Mouse (Mus musculus) brain, embryonic 14.5 days (tissue): ENCODE results near the gene Atf7. TPM values are rescaled to one million over a fixed set of nuclear protein-coding genes. Genes with fewer than 3 reads are reported as not detected.

Experiments used
- DNase-seq: peaks from one replicate; pipeline ENCODE4 v3.0.0-alpha.2; 2011; ENCODE audit warnings: low read depth
- CTCF ChIP-seq: fragments of 200-500 bp; IDR thresholded peaks from 2 replicates; pipeline ENCODE4 v1.5.1; 2012; ENCODE audit warnings: inconsistent platforms, mild to moderate bottlenecking, moderate library complexity, borderline replicate concordance; ENCODE audit not compliant: insufficient read depth, insufficient read length; ENCODE audit errors: extremely low read depth
- POLR2A ChIP-seq: fragments of 200-500 bp; IDR thresholded peaks from 2 replicates; pipeline ENCODE4 v1.6.1; 2012; ENCODE audit warnings: mild to moderate bottlenecking, inconsistent platforms, borderline replicate concordance; ENCODE audit not compliant: poor library complexity, insufficient read depth, insufficient read length, severe bottlenecking; ENCODE audit errors: extremely low read depth
- polyA plus RNA-seq: library from polyadenylated mRNA; depleted of rRNA; stranded (reverse); fragments of >200 nt; gene quantifications from 2 replicates; pipeline ENCODE4 v1.2.3, GENCODE M21; 2012

The Atf7 gene
- polyA plus RNA-seq, 1 experiment = 42.5 TPM

- no peak for TF ChIP-seq CTCF
- TF ChIP-seq POLR2A = no peak
Measured at GRCm38 (mm10) chr15:102572081-102572480, 53.2 kb downstream of the Atf7 start.

GRCm38 (mm10) chr15:102567849-102568248 is 57.4 kb downstream of the Atf7 start:
- no peak for TF ChIP-seq CTCF
- TF ChIP-seq POLR2A = no peak
- DNase-seq = no peak

More at GRCm38 (mm10) chr15:102572081-102572480, 53.2 kb downstream of the Atf7 start:
- DNase-seq = no peak

GRCm38 (mm10) chr15:102563681-102564080 is 61.6 kb downstream of the Atf7 start:
- no peak for DNase-seq

GRCm38 (mm10) chr15:102563061-102563460 is 62.2 kb downstream of the Atf7 start:
- TF ChIP-seq CTCF = no peak
- no peak for TF ChIP-seq POLR2A
- no peak for DNase-seq

More at GRCm38 (mm10) chr15:102563681-102564080, 61.6 kb downstream of the Atf7 start:
- TF ChIP-seq POLR2A = no peak
- no peak for TF ChIP-seq CTCF

GRCm38 (mm10) chr15:102562491-102562890 is 62.8 kb downstream of the Atf7 start:
- TF ChIP-seq POLR2A = no peak
- no peak for TF ChIP-seq CTCF

GRCm38 (mm10) chr15:102557580-102557979 is 67.7 kb downstream of the Atf7 start:
- peak; percentile 17 for DNase-seq
- TF ChIP-seq CTCF = peak; percentile 26; the same call in 1 of the 2 replicates
- TF ChIP-seq POLR2A = no peak

More at GRCm38 (mm10) chr15:102562491-102562890, 62.8 kb downstream of the Atf7 start:
- no peak for DNase-seq

GRCm38 (mm10) chr15:102555581-102555980 is 69.7 kb downstream of the Atf7 start:
- no peak for DNase-seq
- TF ChIP-seq CTCF = no peak
- no peak for TF ChIP-seq POLR2A

- DNase-seq = no peak
- TF ChIP-seq CTCF = no peak
- no peak for TF ChIP-seq POLR2A
Measured at GRCm38 (mm10) chr15:102552599-102552998, 72.7 kb downstream of the Atf7 start.

GRCm38 (mm10) chr15:102547478-102547877 is 77.8 kb downstream of the Atf7 start:
- DNase-seq = peak; percentile 83
- TF ChIP-seq POLR2A = no peak
- TF ChIP-seq CTCF = no peak

GRCm38 (mm10) chr15:102546677-102547427 is 78.4 kb downstream of the Atf7 start:
- peak; percentile 95 for DNase-seq
- TF ChIP-seq POLR2A = no peak
- no peak for TF ChIP-seq CTCF

GRCm38 (mm10) chr15:102546246-102546645 is 79.0 kb downstream of the Atf7 start:
- TF ChIP-seq CTCF (no peak), POLR2A (no peak)
- no peak for DNase-seq

GRCm38 (mm10) chr15:102544801-102545200 is 80.5 kb downstream of the Atf7 start:
- TF ChIP-seq CTCF (no peak), POLR2A (no peak)
- DNase-seq = peak; percentile 66
